Mouse (Mus musculus) kidney, adult 2 months (tissue): ENCODE data around the gene Rmi2. TPM values are rescaled to one million over a fixed set of nuclear protein-coding genes. Genes with fewer than 3 reads are reported as not detected.
A peak's percentile ranks its signal among the peaks of the same experiment; 100 is the strongest.

Source experiments
- DNase-seq: peaks from one replicate; pipeline ENCODE4 v3.0.0; 2021
- H3K27ac ChIP-seq: fragments of 200-500 bp; 2 replicates; pipeline ENCODE4 v1.5.1; 2012; ENCODE audit warnings: low read depth, low read length, control low read depth, inconsistent platforms; ENCODE audit not compliant: insufficient read depth
- H3K27me3 ChIP-seq: fragments of 200-500 bp; replicated peaks from 2 replicates; pipeline ENCODE4 v1.6.1; 2012; ENCODE audit warnings: mild to moderate bottlenecking, moderate library complexity, low read length, inconsistent platforms; ENCODE audit not compliant: control insufficient read depth, insufficient read depth
- H3K36me3 ChIP-seq: fragments of 200-500 bp; 2 replicates; pipeline ENCODE4 v1.6.1; 2012; ENCODE audit warnings: mild to moderate bottlenecking, moderate library complexity, low read length, inconsistent platforms; ENCODE audit not compliant: control insufficient read depth, insufficient read depth
- H3K4me1 ChIP-seq: fragments of 200-500 bp; 2 replicates; pipeline ENCODE4 v1.6.1; 2011; ENCODE audit warnings: low read length; ENCODE audit not compliant: control insufficient read depth, insufficient read depth
- H3K4me3 ChIP-seq: fragments of 200-500 bp; 2 replicates; pipeline ENCODE4 v1.5.1; 2011; ENCODE audit warnings: mild to moderate bottlenecking, low read depth, low read length, control low read depth; ENCODE audit not compliant: insufficient read depth
- CTCF ChIP-seq: fragments of 200-500 bp; conservative IDR thresholded peaks from 2 replicates; pipeline ENCODE4 v1.5.1; 2011; ENCODE audit warnings: low read depth, mild to moderate bottlenecking, control low read depth, low read length, moderate library complexity, mixed read lengths; ENCODE audit not compliant: insufficient read depth, insufficient read length
- POLR2A ChIP-seq: fragments of 200-500 bp; IDR thresholded peaks from one replicate; pipeline ENCODE4 v1.6.1; 2011; ENCODE audit warnings: low read depth, low read length, control low read depth
- WGBS: fragments of 180-500 bp; shearing (Covaris S2); methylation state at CpG from one replicate; pipeline ENCODE4 v1.1.7; 2018; 5-methylcytosine and 5-hydroxymethylcytosine counted together
- polyA plus RNA-seq: library from polyadenylated mRNA; depleted of rRNA; stranded (reverse); fragments of >200 nt; gene quantifications from 2 replicates; pipeline ENCODE4 v1.2.3, GENCODE M21; 2012

The Rmi2 gene
- polyA plus RNA-seq, 1 experiment, result 0.27 TPM

GRCm38 (mm10) chr16:10827269-10827668, 7.6 kb upstream of the Rmi2 start:
- no peak overlapping the region for H3K4me3 ChIP-seq
- no peak for DNase-seq

DNA sequence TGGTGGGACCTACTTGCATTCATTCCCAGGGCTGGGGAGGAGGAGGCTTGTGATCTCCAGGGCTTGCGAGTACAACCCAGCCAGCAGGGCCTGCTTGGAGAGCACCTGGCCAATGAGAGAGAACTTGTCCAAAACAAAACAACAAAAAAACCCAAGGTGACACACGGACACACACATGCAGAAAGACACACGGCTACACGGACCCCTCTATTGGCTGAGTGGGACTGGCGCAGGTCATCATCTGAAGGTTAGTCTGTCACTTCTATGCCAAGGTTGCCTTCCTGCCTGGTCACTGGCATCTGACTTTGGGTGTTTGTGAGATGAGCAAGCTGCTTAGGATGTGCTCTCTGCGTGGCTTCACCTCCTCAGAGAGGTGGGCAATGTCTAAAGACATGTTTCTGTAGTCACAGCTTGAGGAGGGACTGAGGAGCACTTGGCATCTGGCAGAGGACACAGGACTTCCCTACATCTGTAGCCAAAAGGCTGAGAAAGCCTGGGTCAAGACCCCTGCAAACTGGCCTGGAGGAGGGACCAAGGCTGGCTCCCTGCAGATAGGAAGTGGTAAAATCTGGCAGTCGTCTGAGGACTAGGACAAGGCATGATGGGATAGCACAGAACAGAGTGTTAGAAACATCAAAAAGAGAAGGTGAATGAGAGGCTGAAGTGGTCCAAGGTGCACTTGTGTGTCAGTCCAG, 6.9 kb upstream of the Rmi2 start:
- DNase-seq, result no peak
- TF ChIP-seq CTCF, result no peak
- TF ChIP-seq POLR2A, result no peak
- Histone ChIP-seq H3K36me3 (no peaks in the 10 kb centered on the region), H3K4me1 (no peaks in the 10 kb centered on the region), H3K4me3 (no peak overlapping the region), H3K27ac (no peak overlapping the region), H3K27me3 (no peaks in the 10 kb centered on the region)
- 84% methylated on average over 7 of the region's 7 CpGs for WGBS

More at GRCm38 (mm10) chr16:10827269-10827668, 7.6 kb upstream of the Rmi2 start:
- 95% methylated on average over 9 of the region's 9 CpGs for WGBS
- H3K36me3 ChIP-seq, result no peaks in the 10 kb centered on the region
- no peak for TF ChIP-seq CTCF
- no peak for TF ChIP-seq POLR2A
- no peaks in the 10 kb centered on the region for H3K4me1 ChIP-seq
- H3K27ac ChIP-seq, result no peak overlapping the region
- no peaks in the 10 kb centered on the region for H3K27me3 ChIP-seq

- Histone ChIP-seq H3K27me3 (no peaks in the 10 kb centered on the region), H3K36me3 (no peaks in the 10 kb centered on the region), H3K4me1 (no peaks in the 10 kb centered on the region), H3K4me3 (no peak overlapping the region), H3K27ac (no peak overlapping the region)
- WGBS, result 48% methylated on average over 4 of the region's 4 CpGs
- TF ChIP-seq CTCF (no peak), POLR2A (no peak)
- DNase-seq, result peak; percentile 71
Observed at GRCm38 (mm10) chr16:10828461-10828805, 6.4 kb upstream of the Rmi2 start.

DNA sequence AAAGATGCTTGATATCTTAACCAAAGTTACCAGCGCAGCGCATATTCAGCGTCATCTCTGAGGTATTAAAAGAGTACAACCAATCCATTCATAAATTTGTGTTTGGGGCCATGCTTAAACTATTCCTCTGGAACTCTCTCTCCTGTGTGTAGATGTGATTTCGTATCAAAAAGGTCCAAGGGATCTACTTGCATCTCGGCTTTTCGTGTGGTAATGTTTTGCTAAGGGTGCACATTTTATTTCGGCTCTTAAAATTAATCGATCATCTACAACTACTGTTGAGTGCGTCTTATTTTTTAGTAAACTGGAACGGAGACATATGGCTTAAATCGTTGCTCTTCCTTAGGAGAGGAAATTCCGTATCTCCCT, 333 bp upstream of the Rmi2 start:
- TF ChIP-seq CTCF (no peak), POLR2A (no peak)
- no peak overlapping the region for H3K27ac ChIP-seq
- peaks cover 4% of the 10 kb centered on the region for H3K4me1 ChIP-seq
- DNase-seq, result no peak
- WGBS, result 6% methylated on average over 12 of the region's 12 CpGs
- no peaks in the 10 kb centered on the region for H3K27me3 ChIP-seq
- H3K4me3 ChIP-seq, result no peak overlapping the region; the same call in 1 of the 2 replicates
- no peaks in the 10 kb centered on the region for H3K36me3 ChIP-seq

DNA sequence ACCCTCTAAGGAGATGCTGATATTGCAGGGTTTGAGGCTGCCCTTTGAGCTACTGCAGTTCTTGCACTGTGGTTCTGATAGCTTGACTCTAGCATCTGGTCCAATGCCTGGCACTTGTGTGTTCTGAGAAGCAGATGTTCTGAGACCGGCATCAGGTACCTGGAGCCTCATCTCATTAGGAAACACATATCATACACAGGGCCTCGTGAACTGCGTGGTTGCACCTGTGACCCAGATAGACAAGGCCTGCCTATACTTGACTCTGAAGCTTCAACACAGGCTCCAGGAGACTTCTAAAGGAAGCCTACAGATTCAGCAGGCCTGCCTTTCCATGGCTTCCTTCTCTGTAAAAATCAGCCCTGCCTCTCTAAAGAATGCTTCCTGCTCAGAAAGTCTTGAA, 1.5 kb downstream of the Rmi2 start:
- H3K36me3 ChIP-seq, result no peaks in the 10 kb centered on the region
- no peak for DNase-seq
- H3K27me3 ChIP-seq, result no peaks in the 10 kb centered on the region
- TF ChIP-seq CTCF (no peak), POLR2A (no peak)
- 96% methylated on average over 3 of the region's 3 CpGs for WGBS
- no peak overlapping the region for H3K4me3 ChIP-seq
- H3K27ac ChIP-seq, result no peak overlapping the region
- peaks cover 4% of the 10 kb centered on the region for H3K4me1 ChIP-seq

- TF ChIP-seq POLR2A, result no peak
- no peak for TF ChIP-seq CTCF
- no peaks in the 10 kb centered on the region for H3K27me3 ChIP-seq
- H3K4me3 ChIP-seq, result no peak overlapping the region
- H3K27ac ChIP-seq, result no peak overlapping the region
- no peak for DNase-seq
- H3K4me1 ChIP-seq, result peaks cover 4% of the 10 kb centered on the region
- 83% methylated on average over 3 of the region's 3 CpGs for WGBS
- no peaks in the 10 kb centered on the region for H3K36me3 ChIP-seq
Observed at GRCm38 (mm10) chr16:10837250-10837649, 2.4 kb downstream of the Rmi2 start.

DNA sequence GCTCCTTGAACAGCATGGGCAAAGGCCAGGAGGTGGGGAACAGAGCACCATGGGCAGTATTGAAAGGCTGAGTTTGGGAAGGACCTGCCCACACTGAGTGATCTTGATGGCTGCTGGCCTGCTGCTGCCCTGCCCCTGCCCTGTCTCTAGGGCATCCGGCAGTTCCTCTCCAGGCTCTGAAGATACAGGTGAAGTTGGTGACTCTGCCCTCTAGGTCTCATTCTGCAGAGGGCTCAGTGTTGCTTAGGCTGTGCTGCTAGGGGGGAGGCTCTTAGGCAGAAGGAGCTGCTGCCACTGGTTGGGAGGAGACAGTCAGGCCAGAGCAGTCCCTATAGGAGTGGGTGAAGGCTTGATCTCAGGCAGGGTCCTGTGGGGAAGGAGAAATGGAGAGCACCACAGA, 3.0 kb downstream of the Rmi2 start:
- TF ChIP-seq CTCF, result no peak
- TF ChIP-seq POLR2A, result no peak
- DNase-seq, result no peak
- 69% methylated on average over 1 of the region's 1 CpGs for WGBS
- Histone ChIP-seq H3K36me3 (no peaks in the 10 kb centered on the region), H3K27me3 (no peaks in the 10 kb centered on the region), H3K27ac (no peak overlapping the region), H3K4me1 (peaks cover 4% of the 10 kb centered on the region), H3K4me3 (no peak overlapping the region)
